Mouse (Mus musculus) G1E (cell line): ENCODE measurements at regions not wholly inside any gene's neighbourhood (a gene's known extent, or its start where the extent isn't known, plus 50 kb on each side); places are given as distances from the start of the nearest gene placed in this dataset.

Source experiments
- CTCF ChIP-seq: IDR thresholded peaks from 2 replicates; pipeline ENCODE4 v1.5.1; 2012; ENCODE audit warnings: low read depth, low read length, inconsistent platforms, mixed read lengths
- POLR2AphosphoS5 ChIP-seq: IDR thresholded peaks from 2 replicates; pipeline ENCODE4 v1.6.1; 2012; ENCODE audit warnings: low read depth, low read length, inconsistent platforms; ENCODE audit not compliant: insufficient replicate concordance
- TAL1 ChIP-seq: conservative IDR thresholded peaks from 2 replicates; pipeline ENCODE4 v1.6.1; 2012; ENCODE audit warnings: low read depth, low read length, inconsistent platforms, mixed read lengths

GRCm38 (mm10) chr9:23934282-23934681 lies 163.5 kb upstream of the Npsr1 start:
- TF ChIP-seq CTCF (no peak), TAL1 (no peak), POLR2AphosphoS5 (no peak)
